Mouse (Mus musculus) neutrophil, adult 5-6 weeks (primary cell): ENCODE measurements around the gene Vps50. TPM values are rescaled to one million over a fixed set of nuclear protein-coding genes. Genes with fewer than 3 reads are reported as not detected.

ENCODE experiments used
- ATAC-seq: fragments of 151-379, 151-347 bp; 2 replicates; pipeline ENCODE4 v1.8.0; 2017; ENCODE audit warnings: mild to moderate bottlenecking, moderate TSS enrichment; ENCODE audit not compliant: insufficient number of reproducible peaks, poor library complexity, low FRiP score, severe bottlenecking; ENCODE audit errors: extremely low read depth
- total RNA-seq: library from RNA; stranded (forward); fragments of 200-1000 nt; gene quantifications from 2 replicates; pipeline ENCODE4 v1.2.3, GENCODE M21; 2017

The Vps50 gene
- total RNA-seq, 1 experiment from 2014 or later = 19.4 TPM

DNA sequence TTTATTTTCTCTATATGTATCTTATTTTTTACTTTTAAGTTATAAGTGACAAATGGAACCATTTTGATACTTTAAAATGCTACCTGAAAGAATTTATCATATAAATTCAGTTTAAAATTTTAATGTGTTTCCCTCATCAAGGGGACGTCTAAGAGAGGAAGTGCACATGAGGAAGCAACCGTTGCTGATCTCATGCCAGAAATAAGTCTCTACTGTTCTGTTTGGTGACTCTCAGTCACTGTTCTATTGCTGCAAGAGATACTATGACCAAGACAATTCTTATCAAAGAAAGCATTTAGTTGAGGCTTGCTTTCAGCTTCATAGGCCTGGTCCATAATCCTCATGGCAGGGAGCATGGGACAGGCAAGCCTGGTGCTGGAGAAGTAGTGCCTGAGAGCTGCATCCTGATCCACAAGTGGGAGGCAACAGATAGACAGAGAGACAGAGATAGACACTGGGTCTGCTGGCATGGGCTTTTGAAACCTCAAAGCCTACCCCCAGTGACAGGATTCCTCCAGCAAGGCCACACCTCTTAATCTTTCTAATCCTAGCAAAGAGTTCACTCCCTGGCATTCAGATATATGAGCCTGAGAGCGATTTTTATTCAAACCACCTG lies 92.2 kb downstream of the Vps50 start:
- ATAC-seq = no peak

DNA sequence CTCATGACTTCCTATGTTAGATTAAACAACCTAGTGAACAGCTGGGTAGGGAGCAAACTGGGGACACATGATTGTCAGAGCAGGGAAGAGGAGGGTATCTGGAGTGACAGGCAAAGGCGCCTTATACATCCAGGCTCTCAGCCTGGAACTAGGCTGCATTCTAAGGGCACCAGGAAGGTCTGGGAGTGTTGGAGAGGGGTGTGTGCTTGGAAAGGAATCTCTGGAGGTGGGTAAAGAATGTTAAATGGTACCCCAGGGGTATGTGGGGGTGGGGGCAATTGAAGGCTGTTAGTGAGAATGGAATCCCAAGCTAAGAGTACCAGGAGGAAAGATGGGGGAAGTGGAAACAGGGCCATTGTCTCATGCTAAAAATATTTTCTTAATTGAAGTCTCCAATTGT lies 96.1 kb downstream of the Vps50 start:
- ATAC-seq = no peak

DNA sequence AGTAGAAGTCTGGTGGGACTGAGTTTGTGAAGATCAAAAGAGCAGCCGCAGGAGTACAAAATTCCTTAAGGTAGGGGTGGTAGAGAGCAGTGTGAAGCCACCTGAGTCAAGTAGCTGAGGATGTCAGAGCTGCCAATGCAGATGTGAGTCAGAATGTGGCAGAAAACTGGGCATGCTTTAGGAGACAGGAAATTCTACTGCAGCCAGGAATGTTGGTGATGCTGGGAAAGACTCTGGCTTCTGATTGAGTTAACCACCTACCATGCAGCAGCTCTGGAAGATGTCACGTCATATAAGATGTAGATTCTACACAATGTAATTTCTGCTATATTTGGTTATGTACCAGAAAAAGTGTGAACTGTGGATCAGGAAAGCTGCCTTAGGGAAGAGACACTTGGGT lies 114.6 kb downstream of the Vps50 start:
- ATAC-seq = no peak

DNA sequence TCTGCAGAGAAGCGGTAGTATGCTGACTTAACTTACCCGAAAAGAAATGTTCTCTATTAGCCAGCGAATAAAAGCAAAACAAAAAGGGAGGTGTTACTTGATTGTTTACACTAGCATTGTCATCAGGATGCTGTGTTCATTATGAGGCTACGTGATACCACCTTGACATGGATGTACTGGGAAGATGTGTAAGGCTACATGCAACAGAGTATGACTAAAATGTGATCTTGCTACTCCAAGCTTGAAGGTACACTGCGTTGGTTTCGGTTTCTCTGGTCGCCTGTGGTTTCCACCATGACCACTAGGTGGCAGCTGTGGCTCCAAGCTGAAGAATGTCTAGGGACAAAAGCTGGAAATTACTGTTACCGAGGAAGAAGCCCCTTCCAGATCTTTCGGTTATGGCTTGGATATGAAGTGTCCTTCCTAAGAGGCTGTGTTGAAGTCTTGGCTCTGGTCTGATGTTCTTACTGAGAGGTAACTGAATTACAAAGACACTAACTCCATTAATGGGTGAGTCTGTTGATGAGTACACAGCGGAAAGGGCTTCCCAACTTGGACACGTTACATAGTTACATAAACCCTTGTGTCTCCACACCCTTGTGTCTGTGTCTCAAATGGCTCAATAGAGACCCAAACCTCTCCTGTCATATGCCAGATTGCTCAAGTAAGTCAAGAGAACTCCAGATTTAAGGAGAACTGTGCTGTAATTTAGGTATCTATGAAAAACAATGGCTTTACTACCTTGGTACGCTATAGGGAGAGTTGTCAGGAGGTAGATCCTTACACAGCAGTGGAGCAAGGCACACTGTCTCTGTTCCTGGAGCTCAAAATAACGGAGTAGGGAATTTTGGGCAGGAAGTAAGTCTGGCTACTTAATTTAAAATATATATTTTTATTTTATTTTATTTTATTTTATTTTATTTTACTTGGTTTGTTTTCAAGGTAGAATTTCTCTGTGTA lies 122.5 kb downstream of the Vps50 start:
- ATAC-seq = peak; percentile 96

Other genes with a start within 250 kb of the Vps50 start
- 382 and 384 TPM in 2 replicates for gene Samd9l, start 98.8 kb upstream of the Vps50 start, total RNA-seq
- 11.3 and 13.6 TPM in 2 replicates for gene Hepacam2, start 84 bp upstream of the Vps50 start, total RNA-seq